Mouse (Mus musculus) bone marrow, adult 2 months (tissue): ENCODE data around the gene Smpdl3b. TPM values are rescaled to one million over a fixed set of nuclear protein-coding genes. Genes with fewer than 3 reads are reported as not detected.

Experiments
- H3K27ac ChIP-seq: fragments of 200-500 bp; 2 replicates; pipeline ENCODE4 v1.5.1; 2012; ENCODE audit warnings: low read depth, mild to moderate bottlenecking, control low read depth, inconsistent platforms, low read length; ENCODE audit not compliant: control insufficient read depth, poor library complexity, insufficient read depth
- H3K4me1 ChIP-seq: fragments of 200-500 bp; 2 replicates; pipeline ENCODE4 v1.6.1; 2011; ENCODE audit warnings: low read length; ENCODE audit not compliant: control insufficient read depth, insufficient read depth
- H3K4me3 ChIP-seq: fragments of 200-500 bp; replicated peaks from 2 replicates; pipeline ENCODE3; 2011; ENCODE audit warnings: mild to moderate bottlenecking, low read depth, low read length, control low read depth; ENCODE audit not compliant: control insufficient read depth
- CTCF ChIP-seq: fragments of 200-500 bp; IDR thresholded peaks from 2 replicates; pipeline ENCODE4 v1.5.1; 2011; ENCODE audit warnings: low read length, control low read depth; ENCODE audit not compliant: control insufficient read depth, insufficient read depth
- POLR2A ChIP-seq: fragments of 200-500 bp; IDR thresholded peaks from 2 replicates; pipeline ENCODE4 v1.6.1; 2011; ENCODE audit warnings: low read depth, mild to moderate bottlenecking, control low read depth, low read length, borderline replicate concordance; ENCODE audit not compliant: control insufficient read depth
- WGBS: fragments of 180-500 bp; shearing (Covaris S2); methylation state at CpG from one replicate; pipeline ENCODE4 v1.1.7; 2018; 5-methylcytosine and 5-hydroxymethylcytosine counted together
- polyA plus RNA-seq: library from polyadenylated mRNA; stranded (reverse); fragments of >200 nt; gene quantifications from 2 replicates; pipeline ENCODE4 v1.2.4, GENCODE M21; 2011; ENCODE audit warnings: low replicate concordance; ENCODE audit not compliant: missing spikeins, insufficient read depth, insufficient read length

Gene Smpdl3b
- polyA plus RNA-seq, 1 experiment = 1.7 TPM

- 72% methylated on average over 3 of the region's 3 CpGs for WGBS
- Histone ChIP-seq H3K4me1 (peaks cover 6% of the 10 kb centered on the region), H3K4me3 (no peak overlapping the region), H3K27ac (no peak overlapping the region)
- TF ChIP-seq CTCF (peak; percentile 11; the same call in 1 of the 2 replicates), POLR2A (no peak)
Measured at GRCm38 (mm10) chr4:132735894-132736293, 21.2 kb downstream of the Smpdl3b start.

GRCm38 (mm10) chr4:132735389-132735788 is 21.7 kb downstream of the Smpdl3b start:
- WGBS = 57% methylated on average over 2 of the region's 2 CpGs
- Histone ChIP-seq H3K4me1 (peaks cover 6% of the 10 kb centered on the region), H3K27ac (no peak overlapping the region), H3K4me3 (no peak overlapping the region)
- TF ChIP-seq POLR2A (no peak), CTCF (no peak)

GRCm38 (mm10) chr4:132734766-132735165 is 22.3 kb downstream of the Smpdl3b start:
- no peak overlapping the region for H3K27ac ChIP-seq
- TF ChIP-seq POLR2A (no peak), CTCF (no peak)
- H3K4me3 ChIP-seq = no peak overlapping the region
- 79% methylated on average over 2 of the region's 2 CpGs for WGBS
- peaks cover 6% of the 10 kb centered on the region for H3K4me1 ChIP-seq

GRCm38 (mm10) chr4:132733071-132733770 is 23.8 kb downstream of the Smpdl3b start:
- Histone ChIP-seq H3K4me3 (no peak overlapping the region), H3K27ac (no peak overlapping the region), H3K4me1 (peaks cover 8% of the 10 kb centered on the region)
- TF ChIP-seq POLR2A (no peak), CTCF (no peak)
- WGBS = 81% methylated on average over 25 of the region's 25 CpGs

- peak within 1 kb of the TSS; percentile 26 for H3K27ac ChIP-seq
- H3K4me3 ChIP-seq = peak within 1 kb of the TSS; percentile 82
- peaks cover 8% of the 10 kb centered on the region for H3K4me1 ChIP-seq
- under 1% methylated on average over 34 of the region's 34 CpGs for WGBS
- TF ChIP-seq CTCF = peak; percentile 43; the same call in 1 of the 2 replicates
- TF ChIP-seq POLR2A = peak; percentile 49; the same call in 1 of the 2 replicates
Measured at GRCm38 (mm10) chr4:132732148-132732684, 24.8 kb downstream of the Smpdl3b start, which contains the start of gene Xkr8. Xkr8 (minus strand) TSS chr4:132732546.

GRCm38 (mm10) chr4:132731616-132732015 is 25.4 kb downstream of the Smpdl3b start:
- 38% methylated on average over 12 of the region's 12 CpGs for WGBS
- peak overlapping the region; percentile 82 for H3K4me3 ChIP-seq
- no peak for TF ChIP-seq CTCF
- TF ChIP-seq POLR2A = no peak
- peaks cover 8% of the 10 kb centered on the region for H3K4me1 ChIP-seq
- H3K27ac ChIP-seq = no peak overlapping the region

GRCm38 (mm10) chr4:132728233-132728632 is 28.8 kb downstream of the Smpdl3b start:
- 36% methylated on average over 8 of the region's 8 CpGs for whole genome bisulfite sequencing
- H3K27ac ChIP-seq = peak overlapping the region; percentile 61
- H3K4me3 ChIP-seq = peak overlapping the region; percentile 38
- no peak for TF ChIP-seq POLR2A
- no peak for TF ChIP-seq CTCF
- peaks cover 3% of the 10 kb centered on the region for H3K4me1 ChIP-seq

- H3K4me3 ChIP-seq = no peak overlapping the region
- no peak for TF ChIP-seq CTCF
- no peak for TF ChIP-seq POLR2A
- WGBS = 98% methylated on average over 1 of the region's 1 CpGs
- no peak overlapping the region for H3K27ac ChIP-seq
- no peaks in the 10 kb centered on the region for H3K4me1 ChIP-seq
Measured at GRCm38 (mm10) chr4:132718251-132718650, 38.8 kb downstream of the Smpdl3b start.
